14 mouse cellular contexts compared by ENCODE assay signal in the genomic region with DNA sequence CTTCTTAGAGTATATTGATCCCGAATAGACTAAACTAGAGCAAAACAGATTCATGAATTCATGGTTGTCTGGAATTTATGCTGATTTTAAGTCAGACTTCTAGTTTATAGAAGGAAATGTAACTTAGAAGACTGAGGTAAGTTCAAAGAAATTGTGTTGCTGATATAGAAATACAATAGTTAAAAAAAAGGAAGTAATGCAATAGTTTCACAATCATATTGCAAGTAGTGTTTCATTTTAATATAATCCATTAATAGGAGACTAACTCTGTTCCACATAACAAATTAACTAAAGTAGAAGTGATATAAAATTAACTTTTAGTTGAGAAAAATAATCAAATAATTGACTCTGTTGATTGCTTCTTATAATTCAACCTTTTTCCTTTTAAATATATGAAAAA.
"Had no signal": no experiment of that assay in that cellular context is flagged by ENCODE, and none has a peak within 500 bp of the region (broad histone marks: within the 10 kb centered on the region; RNA-seq: fewer than 3 reads in every experiment).

No protein-coding gene starts in this region.

- ATAC-seq: hindbrain, postnatal 0 days; intestine, embryonic 16.5 days had no signal

- DNase-seq: gastrocnemius, adult 2 months; gastrocnemius, postnatal 14 days; gastrocnemius, postnatal 36 days; heart, adult 18-20 months; heart, postnatal 10 days; kidney, adult 11 months; kidney, adult 2 months; kidney, adult 9 months; kidney, postnatal 14 days; kidney, postnatal 36 days; liver; liver, embryonic 13.5 days had no signal
